Mouse (Mus musculus) adrenal gland, postnatal 14 days (tissue): ENCODE measurements around the gene Olfr938. TPM values are rescaled to one million over a fixed set of nuclear protein-coding genes. Genes with fewer than 3 reads are reported as not detected.

Source experiments
- DNase-seq: peaks from one replicate; pipeline ENCODE4 v3.0.0; 2021; ENCODE audit warnings: mixed read lengths
- long read RNA-seq, 2 experiments: library from polyadenylated mRNA; stranded (forward); transcript quantifications; one replicate each; pipeline ENCODE4 v2.0.0; 2021
- microRNA-seq, 2 experiments: library from miRNA; unstranded; fragments of <30 nt; microRNA quantifications; one replicate each; pipeline ENCODE4 v1.2.0; 2021
- total RNA-seq: library from RNA; stranded (reverse); gene quantifications from 2 replicates; pipeline ENCODE4 v1.2.3, GENCODE M21; 2021

Gene Olfr938
- not detected in 2 replicates for total RNA-seq
- long read RNA-seq, experiment 1 = 0 reads
- long read RNA-seq, experiment 2 = 0 reads

DNA sequence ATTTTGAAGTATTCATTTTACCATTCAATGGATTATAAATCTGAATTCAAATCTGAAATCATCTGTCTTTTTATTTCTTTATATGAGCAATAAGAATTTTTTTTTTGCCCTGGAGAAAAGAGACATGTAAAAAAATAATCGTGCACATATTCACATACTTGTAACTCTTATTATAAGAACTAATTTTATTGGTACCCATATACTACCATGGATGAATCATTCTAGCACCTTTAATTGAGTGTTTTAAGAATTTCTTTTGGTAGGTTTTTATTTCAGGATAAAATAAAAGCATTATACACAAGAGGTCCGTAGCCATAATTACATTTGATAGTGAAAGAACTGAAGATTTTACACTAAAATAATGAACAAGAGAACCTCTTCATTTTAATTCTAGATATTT is at the start of gene Olfr938:
Olfr938 (minus strand) TSS at position 101 of the 400 bp plus-strand sequence.
- DNase-seq = no peak

DNA sequence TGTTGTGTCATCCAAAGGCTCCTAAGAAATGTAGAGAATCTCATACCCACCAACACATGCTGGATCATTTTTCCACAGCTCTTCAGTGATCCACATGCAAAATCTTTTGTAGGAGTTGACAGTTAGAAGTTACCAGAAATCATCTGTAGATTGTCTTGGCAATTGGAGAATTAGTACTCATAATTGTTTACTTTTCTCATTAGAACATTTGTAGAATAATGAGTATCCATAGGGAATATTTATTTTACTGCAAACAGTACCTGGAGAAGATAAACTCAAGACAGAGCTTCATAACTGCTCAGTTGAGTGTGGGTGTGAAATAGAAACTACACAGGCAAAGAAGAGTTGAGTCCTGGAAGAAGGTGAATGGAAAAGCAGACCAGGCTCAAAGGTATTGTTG is 49.1 kb upstream of the Olfr938 start, which contains the start of gene Olfr27:
Olfr27 (plus strand) TSS at position 301 of the 400 bp plus-strand sequence.
- DNase-seq = no peak

GRCm38 (mm10) chr9:39127326-39127725 is 48.6 kb upstream of the Olfr938 start:
- no peak for DNase-seq

- DNase-seq = no peak
Observed at GRCm38 (mm10) chr9:39064851-39065250, 13.8 kb downstream of the Olfr938 start, which contains the start of gene Olfr937. Gene Olfr937 (minus strand): TSS chr9:39064951.

Small RNA genes within 50 kb of the gene (microRNA-seq; reads per million reads assigned to microRNA genes)
- gene Gm25032 (0 reads per million in 2 experiments), gene Gm25529 (0 reads per million in 2 experiments)

Other genes with a start within 250 kb of the Olfr938 start
- gene Olfr924, start 234.4 kb downstream of the Olfr938 start, total RNA-seq = not detected in 2 replicates
- gene Olfr26, start 223.8 kb downstream of the Olfr938 start, total RNA-seq = not detected in 2 replicates
- not detected in 2 replicates for gene Olfr926, start 201.8 kb downstream of the Olfr938 start, total RNA-seq
- gene Olfr930, start 149.1 kb downstream of the Olfr938 start, total RNA-seq = not detected in 2 replicates
- gene Olfr933, start 106.6 kb downstream of the Olfr938 start, total RNA-seq = 0.19 and 0.38 TPM in 2 replicates
- gene Olfr934, start 90.6 kb downstream of the Olfr938 start, total RNA-seq = not detected in 2 replicates
- not detected in 2 replicates for gene Olfr935, start 79.2 kb downstream of the Olfr938 start, total RNA-seq
- gene Olfr146, start 55.5 kb downstream of the Olfr938 start, total RNA-seq = not detected in 2 replicates
- gene Olfr937, start 13.9 kb downstream of the Olfr938 start, total RNA-seq = not detected in 2 replicates
- gene Olfr27, start 49.2 kb upstream of the Olfr938 start, total RNA-seq = not detected in 2 replicates
- not detected in 2 replicates for gene Olfr943, start 87.4 kb upstream of the Olfr938 start, total RNA-seq
- not detected in 2 replicates for gene Olfr944, start 123.0 kb upstream of the Olfr938 start, total RNA-seq
- gene Olfr1537, start 171.1 kb upstream of the Olfr938 start, total RNA-seq = not detected in 2 replicates
- gene Olfr945, start 197.9 kb upstream of the Olfr938 start, total RNA-seq = not detected in 2 replicates
- not detected in 2 replicates for gene Olfr948, start 247.2 kb upstream of the Olfr938 start, total RNA-seq